Mouse (Mus musculus): ENCODE measurements around the gene Nfic. TPM values are rescaled to one million over a fixed set of nuclear protein-coding genes. Genes with fewer than 3 reads are reported as not detected.

Gene Nfic
- polyA plus RNA-seq, 1 experiment from 2014 or later = 6.9 TPM

DNA sequence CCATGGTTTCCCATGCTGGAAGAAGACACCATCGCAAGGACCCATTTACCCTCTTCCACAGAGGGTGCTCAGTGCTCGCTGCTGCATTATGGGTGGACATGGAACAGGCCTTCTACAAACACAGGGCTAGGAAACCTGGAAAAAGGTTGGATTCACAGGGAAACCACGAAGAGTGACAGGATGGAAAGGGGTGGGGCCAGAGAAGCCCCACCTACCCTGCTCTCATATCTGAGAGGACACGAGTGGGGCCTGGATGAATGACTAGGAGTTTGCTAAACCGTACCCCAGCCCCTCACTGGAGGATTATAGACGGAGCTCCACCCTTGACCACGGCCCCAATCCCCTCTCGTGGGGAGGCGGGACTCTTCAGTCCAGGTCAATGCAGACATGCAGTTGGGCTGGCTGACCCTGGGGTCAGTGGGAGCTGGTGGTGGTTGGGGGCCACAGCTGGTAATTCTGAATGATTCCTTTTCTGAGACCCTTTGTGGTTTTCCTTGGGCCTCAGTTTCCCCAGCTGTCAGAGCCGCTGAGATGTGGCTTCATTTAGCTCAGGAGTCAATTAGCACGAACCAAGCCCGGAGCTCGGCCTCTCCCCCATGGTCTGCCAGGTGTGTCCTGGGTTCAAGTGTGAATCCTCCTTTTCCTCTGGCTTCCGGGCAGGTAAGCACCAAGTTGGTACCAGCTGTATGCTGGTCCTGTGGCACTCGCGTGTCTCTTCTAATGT, 42.7 kb downstream of the Nfic start:
- Histone ChIP-seq H3K4me1 (ENCODE audit: control insufficient read depth, insufficient read depth, low read length) (peaks cover 33% of the 10 kb centered on the region), H3K4me3 (ENCODE audit: low read depth, low read length) (no peak overlapping the region), H3K9ac (ENCODE audit: low read length) (no peak overlapping the region)

DNA sequence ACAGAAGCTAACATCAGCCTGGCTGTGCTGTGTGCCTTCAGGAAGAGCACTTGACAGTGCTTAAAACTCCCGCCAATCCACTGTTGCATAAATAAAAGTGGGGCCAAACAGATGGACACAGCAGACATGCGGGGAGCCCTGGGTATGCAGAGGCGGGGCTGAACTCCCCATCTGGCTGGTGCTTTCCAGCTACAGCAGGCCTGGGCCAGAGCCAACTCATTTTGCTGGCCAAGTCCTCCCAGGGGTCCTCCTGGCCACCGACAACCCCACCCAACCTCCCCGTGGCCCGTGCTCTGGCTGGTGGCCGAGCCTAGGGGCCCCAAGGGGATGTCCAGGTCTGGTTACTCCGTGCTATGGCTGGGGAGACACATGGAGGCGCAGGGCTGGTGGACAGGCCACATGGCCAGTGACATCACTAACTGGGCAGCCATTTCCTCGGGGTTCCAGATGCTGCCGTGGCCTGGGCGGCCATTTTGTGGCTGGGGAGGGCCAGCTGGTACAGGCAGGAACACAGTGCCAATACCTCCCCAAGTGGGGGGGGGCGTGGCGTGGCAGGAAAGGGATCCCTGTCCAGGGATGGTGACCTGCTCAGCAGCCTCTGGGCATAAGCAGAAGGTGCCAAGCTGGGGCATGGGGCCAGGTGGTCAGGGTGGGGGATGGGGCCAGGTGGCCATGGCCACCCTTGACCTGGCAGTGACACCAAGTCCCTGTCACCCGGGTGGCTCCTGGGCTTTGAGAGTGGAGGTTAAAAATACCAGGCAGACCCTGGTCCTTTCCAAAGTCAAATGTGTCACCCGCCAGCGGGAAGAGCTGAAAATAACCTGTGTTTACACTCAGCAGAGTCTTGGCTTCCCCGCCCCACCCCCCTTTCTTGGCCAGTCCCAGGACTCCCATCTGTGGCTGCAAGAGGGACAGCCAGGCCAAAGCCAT, 43.7 kb downstream of the Nfic start:
- DNase-seq (ENCODE audit: low spot score, missing footprints) (no peak), ATAC-seq (ENCODE audit: low FRiP score) (no peak)
- H3K4me3 ChIP-seq (ENCODE audit: low read depth, low read length) = no peak overlapping the region
- no peaks in the 10 kb centered on the region for H3K9me3 ChIP-seq (ENCODE audit: control insufficient read depth, low read length)
- WGBS = 83% methylated on average over 18 of the region's 18 CpGs
- H3K9ac ChIP-seq (ENCODE audit: low read length) = no peak overlapping the region
- peaks cover 33% of the 10 kb centered on the region for H3K4me1 ChIP-seq (ENCODE audit: control insufficient read depth, insufficient read depth, low read length)
- no peaks in the 10 kb centered on the region for H3K36me3 ChIP-seq (ENCODE audit: control insufficient read depth, insufficient read depth, low read length)
- no peak overlapping the region for H3K4me2 ChIP-seq
- H3K27ac ChIP-seq (ENCODE audit: low read depth, low read length) = no peak overlapping the region
- peaks cover 16% of the 10 kb centered on the region for H3K27me3 ChIP-seq (ENCODE audit: control insufficient read depth, insufficient read depth, low read length)

More for the DNA sequence above, 42.7 kb downstream of the Nfic start:
- WGBS = 77% methylated on average over 16 of the region's 16 CpGs
- no peak overlapping the region for H3K4me2 ChIP-seq
- no peak overlapping the region; the same call in 1 of the 2 replicates for H3K27ac ChIP-seq (ENCODE audit: low read depth, low read length)
- peaks cover 6% of the 10 kb centered on the region for H3K27me3 ChIP-seq (ENCODE audit: control insufficient read depth, insufficient read depth, low read length)
- DNase-seq (ENCODE audit: low spot score, missing footprints) (no peak), ATAC-seq (ENCODE audit: low FRiP score) (no peak)
- no peaks in the 10 kb centered on the region for H3K9me3 ChIP-seq (ENCODE audit: control insufficient read depth, low read length)
- no peaks in the 10 kb centered on the region for H3K36me3 ChIP-seq (ENCODE audit: control insufficient read depth, insufficient read depth, low read length)

DNA sequence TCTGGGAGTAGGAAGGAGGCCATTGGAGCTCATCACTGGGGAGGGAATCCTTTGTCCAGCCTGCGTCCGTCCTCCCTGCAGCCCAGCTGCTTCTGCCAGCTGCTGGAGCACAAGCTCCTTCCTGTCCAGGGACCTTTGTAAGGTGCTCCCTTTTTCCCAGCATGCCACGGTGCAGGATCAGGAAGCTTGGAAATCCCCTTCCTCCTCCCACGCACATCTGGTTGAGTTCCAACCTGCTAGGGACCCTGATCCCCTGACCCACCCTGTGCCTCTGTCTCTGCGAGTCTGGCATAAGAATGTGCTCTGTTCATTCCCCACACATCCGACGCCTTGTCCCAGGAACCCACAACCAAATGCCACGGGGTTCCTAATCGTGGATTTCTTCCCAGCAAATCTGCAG, 44.5 kb downstream of the Nfic start:
- WGBS = 83% methylated on average over 9 of the region's 9 CpGs
- Histone ChIP-seq H3K27ac (ENCODE audit: low read depth, low read length) (no peak overlapping the region), H3K4me1 (ENCODE audit: control insufficient read depth, insufficient read depth, low read length) (peaks cover 35% of the 10 kb centered on the region), H3K36me3 (ENCODE audit: control insufficient read depth, insufficient read depth, low read length) (no peaks in the 10 kb centered on the region), H3K27me3 (ENCODE audit: control insufficient read depth, insufficient read depth, low read length) (peaks cover 23% of the 10 kb centered on the region), H3K9ac (ENCODE audit: low read length) (no peak overlapping the region), H3K4me2 (no peak overlapping the region), H3K4me3 (ENCODE audit: low read depth, low read length) (no peak overlapping the region), H3K9me3 (ENCODE audit: control insufficient read depth, low read length) (no peaks in the 10 kb centered on the region)
- ATAC-seq (ENCODE audit: low FRiP score) (no peak), DNase-seq (ENCODE audit: low spot score, missing footprints) (no peak)

DNA sequence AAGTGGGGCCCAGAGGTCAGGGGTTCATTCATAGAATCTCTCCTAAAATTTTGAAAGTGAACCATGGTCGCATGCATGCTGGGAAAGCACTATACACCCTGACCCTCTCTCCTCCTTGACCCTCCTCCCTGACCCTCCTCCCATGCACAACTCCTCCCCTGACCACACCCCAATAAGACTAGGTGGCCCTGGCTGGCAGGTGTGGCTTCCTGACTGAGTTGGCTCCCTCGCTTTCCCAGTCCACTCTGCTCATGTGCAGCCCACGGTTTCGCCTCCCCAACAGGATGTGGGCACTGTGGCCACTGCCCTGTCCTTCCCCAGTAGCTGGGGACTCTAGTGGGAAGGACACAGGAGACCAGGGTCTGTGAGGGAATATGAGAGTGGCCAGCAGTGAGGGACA, 45.1 kb downstream of the Nfic start:
- 61% methylated on average over 4 of the region's 4 CpGs for WGBS
- ATAC-seq (ENCODE audit: low FRiP score) = no peak
- Histone ChIP-seq H3K27ac (ENCODE audit: low read depth, low read length) (no peak overlapping the region), H3K36me3 (ENCODE audit: control insufficient read depth, insufficient read depth, low read length) (no peaks in the 10 kb centered on the region), H3K4me1 (ENCODE audit: control insufficient read depth, insufficient read depth, low read length) (peaks cover 35% of the 10 kb centered on the region), H3K9me3 (ENCODE audit: control insufficient read depth, low read length) (no peaks in the 10 kb centered on the region), H3K27me3 (ENCODE audit: control insufficient read depth, insufficient read depth, low read length) (peaks cover 29% of the 10 kb centered on the region), H3K4me2 (no peak overlapping the region), H3K4me3 (ENCODE audit: low read depth, low read length) (no peak overlapping the region), H3K9ac (ENCODE audit: low read length) (no peak overlapping the region)
- DNase-seq (ENCODE audit: low spot score, missing footprints) = no peak

DNA sequence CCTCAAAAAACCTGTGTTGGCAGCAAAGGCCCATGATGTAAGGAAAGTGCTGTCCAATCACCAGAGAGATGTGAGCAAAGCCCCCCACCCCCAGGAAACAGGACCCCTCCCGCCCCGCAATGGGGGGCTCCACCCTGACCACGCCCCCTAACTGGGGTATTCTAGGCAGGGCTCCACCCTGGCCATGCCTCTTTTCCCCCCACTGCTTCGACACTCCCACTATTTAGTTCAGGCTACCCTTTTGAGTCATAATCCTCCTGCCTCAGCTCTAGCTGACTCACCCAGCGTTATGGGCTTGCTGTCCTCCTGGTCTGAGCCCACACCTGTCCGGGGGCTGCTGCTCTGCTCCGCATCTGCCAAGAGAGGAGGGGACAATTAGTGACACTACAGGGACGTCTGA, 46.1 kb downstream of the Nfic start:
- DNase-seq (ENCODE audit: low spot score, missing footprints) = no peak

DNA sequence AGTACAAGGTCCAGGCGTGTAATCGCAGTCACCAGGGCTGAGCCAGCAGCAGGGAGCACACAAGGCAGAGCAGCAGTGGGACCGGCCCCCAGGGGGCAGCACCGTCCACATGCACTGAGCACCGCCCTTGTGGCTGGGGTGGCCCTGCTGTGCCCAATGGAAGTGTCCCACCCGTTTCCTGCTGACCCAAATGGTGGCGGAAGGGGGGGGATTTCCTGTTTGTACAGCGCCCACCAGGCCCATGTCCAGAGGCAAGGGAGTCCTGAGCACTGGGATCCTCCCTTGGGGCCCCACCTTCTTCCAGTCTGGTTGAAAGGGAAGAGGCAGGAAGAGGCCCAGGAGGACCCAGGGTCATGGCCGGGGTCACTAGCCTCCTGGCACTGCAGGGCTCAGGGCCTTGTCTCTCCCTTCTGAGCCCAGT, 46.6 kb downstream of the Nfic start:
- H3K27me3 ChIP-seq (ENCODE audit: control insufficient read depth, insufficient read depth, low read length) = peaks cover 39% of the 10 kb centered on the region

More for the DNA sequence above, 46.1 kb downstream of the Nfic start:
- no peaks in the 10 kb centered on the region for H3K9me3 ChIP-seq (ENCODE audit: control insufficient read depth, low read length)
- no peak for ATAC-seq (ENCODE audit: low FRiP score)
- H3K9ac ChIP-seq (ENCODE audit: low read length) = no peak overlapping the region
- peaks cover 32% of the 10 kb centered on the region for H3K4me1 ChIP-seq (ENCODE audit: control insufficient read depth, insufficient read depth, low read length)
- no peaks in the 10 kb centered on the region for H3K36me3 ChIP-seq (ENCODE audit: control insufficient read depth, insufficient read depth, low read length)
- 13% methylated on average over 8 of the region's 8 CpGs for WGBS
- no peak overlapping the region for H3K27ac ChIP-seq (ENCODE audit: low read depth, low read length)
- H3K4me2 ChIP-seq = no peak overlapping the region
- H3K27me3 ChIP-seq (ENCODE audit: control insufficient read depth, insufficient read depth, low read length) = peaks cover 35% of the 10 kb centered on the region
- H3K4me3 ChIP-seq (ENCODE audit: low read depth, low read length) = no peak overlapping the region

DNA sequence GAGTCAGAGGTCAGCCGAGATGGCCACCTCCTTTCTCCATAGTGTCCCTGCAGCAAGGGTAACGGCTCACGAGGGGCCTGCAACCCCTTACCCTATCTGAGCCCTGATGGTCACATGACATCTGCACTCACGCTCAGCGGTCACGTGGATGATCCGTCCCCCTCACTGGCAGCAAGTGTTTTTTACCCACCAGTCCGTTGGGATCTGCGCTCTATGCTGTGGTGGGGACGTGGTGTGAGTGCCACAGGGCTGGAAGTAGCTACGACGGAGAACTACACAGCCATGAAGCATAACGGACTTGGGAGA, 47.1 kb downstream of the Nfic start:
- Histone ChIP-seq H3K36me3 (ENCODE audit: control insufficient read depth, insufficient read depth, low read length) (no peaks in the 10 kb centered on the region), H3K4me2 (no peak overlapping the region), H3K27me3 (ENCODE audit: control insufficient read depth, insufficient read depth, low read length) (peaks cover 40% of the 10 kb centered on the region), H3K9ac (ENCODE audit: low read length) (no peak overlapping the region), H3K27ac (ENCODE audit: low read depth, low read length) (no peak overlapping the region), H3K4me1 (ENCODE audit: control insufficient read depth, insufficient read depth, low read length) (peaks cover 28% of the 10 kb centered on the region), H3K9me3 (ENCODE audit: control insufficient read depth, low read length) (no peaks in the 10 kb centered on the region), H3K4me3 (ENCODE audit: low read depth, low read length) (no peak overlapping the region)
- DNase-seq (ENCODE audit: low spot score, missing footprints) = no peak
- no peak for ATAC-seq (ENCODE audit: low FRiP score)
- WGBS = 44% methylated on average over 13 of the region's 13 CpGs

More for the DNA sequence above, 46.6 kb downstream of the Nfic start:
- 11% methylated on average over 9 of the region's 9 CpGs for WGBS
- Histone ChIP-seq H3K36me3 (ENCODE audit: control insufficient read depth, insufficient read depth, low read length) (no peaks in the 10 kb centered on the region), H3K27ac (ENCODE audit: low read depth, low read length) (no peak overlapping the region), H3K4me2 (no peak overlapping the region), H3K4me1 (ENCODE audit: control insufficient read depth, insufficient read depth, low read length) (peaks cover 28% of the 10 kb centered on the region), H3K4me3 (ENCODE audit: low read depth, low read length) (no peak overlapping the region), H3K9ac (ENCODE audit: low read length) (no peak overlapping the region), H3K9me3 (ENCODE audit: control insufficient read depth, low read length) (no peaks in the 10 kb centered on the region)
- ATAC-seq (ENCODE audit: low FRiP score) = peak; percentile 43
- DNase-seq (ENCODE audit: low spot score, missing footprints) = peak; percentile 97

DNA sequence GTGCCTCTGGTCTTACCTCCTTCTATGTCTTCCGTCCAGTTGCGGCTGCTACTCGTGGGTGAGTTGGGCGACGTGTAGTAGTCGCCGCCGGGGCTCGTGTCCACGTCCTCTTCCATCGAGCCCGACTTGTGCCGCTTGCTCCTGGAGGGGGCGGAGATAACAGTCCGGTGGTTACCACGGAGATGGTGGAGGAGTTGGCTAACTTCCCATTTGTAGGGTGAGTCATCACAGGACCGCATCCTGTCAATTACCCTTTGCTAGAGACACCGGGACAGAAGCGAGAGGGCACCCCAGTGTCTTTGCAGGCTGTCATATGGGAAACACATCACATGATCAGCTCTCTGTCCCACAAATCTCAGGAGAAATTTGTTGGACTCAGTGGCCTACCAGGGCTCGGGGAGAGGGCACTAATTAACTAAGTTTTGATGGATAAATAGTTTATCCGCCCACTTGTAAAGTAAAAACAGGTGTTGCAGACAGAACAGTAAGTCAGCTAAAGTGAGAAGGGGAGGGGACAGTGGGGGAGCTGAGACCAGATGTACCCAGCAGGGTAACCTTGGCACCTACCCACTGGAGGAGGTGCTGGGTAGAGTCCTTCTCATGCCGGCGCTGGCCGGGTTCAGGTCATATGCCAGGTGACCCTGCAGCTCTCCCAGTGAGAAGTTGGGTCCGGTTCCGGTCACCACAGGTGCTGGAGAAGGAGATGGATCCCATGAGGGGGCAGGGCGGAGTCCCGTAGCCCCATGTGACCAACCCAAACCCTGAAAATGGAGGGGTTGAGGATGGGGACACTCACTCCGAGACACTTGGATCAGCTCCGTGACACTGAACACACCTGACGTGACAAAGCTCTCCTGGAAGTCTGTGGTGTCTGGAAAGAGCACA, 47.7 kb downstream of the Nfic start:
- Histone ChIP-seq H3K4me2 (peak overlapping the region; percentile 12; the same call in 1 of the 2 replicates), H3K4me3 (ENCODE audit: low read depth, low read length) (peak overlapping the region; percentile 13), H3K9me3 (ENCODE audit: control insufficient read depth, low read length) (no peaks in the 10 kb centered on the region), H3K4me1 (ENCODE audit: control insufficient read depth, insufficient read depth, low read length) (peaks cover 34% of the 10 kb centered on the region), H3K36me3 (ENCODE audit: control insufficient read depth, insufficient read depth, low read length) (no peaks in the 10 kb centered on the region), H3K9ac (ENCODE audit: low read length) (peak overlapping the region; percentile 2; the same call in 1 of the 2 replicates), H3K27ac (ENCODE audit: low read depth, low read length) (no peak overlapping the region), H3K27me3 (ENCODE audit: control insufficient read depth, insufficient read depth, low read length) (peaks cover 40% of the 10 kb centered on the region)
- peak; percentile 88 for DNase-seq (ENCODE audit: low spot score, missing footprints)
- ATAC-seq (ENCODE audit: low FRiP score) = no peak
- 28% methylated on average over 31 of the region's 31 CpGs for WGBS

All from midbrain, embryonic 11.5 days (tissue).